In the genomic region with DNA sequence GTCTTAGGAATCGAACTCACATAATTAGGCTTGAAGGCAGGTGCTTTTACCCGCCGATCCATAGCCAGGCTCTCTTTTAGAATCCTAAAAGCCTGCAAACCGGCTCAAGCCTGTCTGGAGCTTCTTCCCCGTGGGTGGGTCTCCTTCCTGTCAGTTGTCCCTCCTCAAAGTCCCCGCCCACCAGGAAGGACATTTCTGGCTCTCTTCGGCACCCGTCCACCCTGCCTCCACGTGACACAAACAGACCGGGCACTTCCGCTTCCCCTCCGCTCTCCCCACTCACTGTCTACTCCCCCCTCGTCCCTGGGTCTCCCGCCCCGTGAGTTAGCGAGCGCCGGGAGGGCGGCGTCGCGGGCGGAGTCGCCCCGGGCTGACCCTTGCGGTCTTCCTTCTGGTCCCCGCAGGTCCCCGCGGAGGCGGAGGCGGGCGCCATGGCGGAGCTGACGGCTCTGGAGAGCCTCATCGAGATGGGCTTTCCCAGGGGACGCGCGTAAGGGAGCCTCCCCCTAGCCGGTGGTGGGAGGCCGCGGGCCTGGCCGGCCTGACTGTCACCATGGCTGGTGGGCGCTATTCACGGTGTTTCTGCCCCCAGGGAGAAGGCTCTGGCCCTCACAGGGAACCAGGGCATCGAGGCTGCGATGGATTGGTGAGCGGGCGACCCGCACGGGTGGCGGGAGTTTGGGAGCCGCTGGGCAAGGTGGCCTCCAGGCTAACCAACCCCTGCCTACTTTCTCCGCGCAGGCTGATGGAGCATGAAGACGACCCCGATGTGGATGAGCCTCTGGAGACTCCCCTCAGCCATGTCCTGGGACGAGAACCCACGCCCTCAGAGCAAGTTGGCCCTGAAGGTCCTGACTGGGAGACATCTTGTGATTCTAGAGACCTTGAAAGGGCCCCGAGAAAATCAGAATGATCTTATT, we compare ENCODE assay signal across 8 mouse cellular contexts. TPM values are rescaled to one million over a fixed set of nuclear protein-coding genes. Genes with fewer than 3 reads are reported as not detected.
DNase-seq lines count a peak whose midpoint lies in the region; ATAC-seq lines count a peak whose summit lies in the region.

TSS of gene Ubxn1 (plus strand) at position 230 of the 920 bp plus-strand sequence.

- ATAC-seq in intestine, embryonic 14.5 days (replicated peaks; ENCODE audit: low FRiP score, low TSS enrichment, low read depth) = peak; percentile 97

- under 1% methylated on average over 59 of the region's 59 CpGs for WGBS in intestine, embryonic 14.5 days

- H3K9me3 ChIP-seq in intestine, embryonic 14.5 days (ENCODE audit: control insufficient read depth, low read length) = no peaks in the 10 kb centered on the region

- H3K36me3 ChIP-seq in intestine, embryonic 14.5 days (ENCODE audit: control insufficient read depth, insufficient read depth, low read length) = peaks cover 36% of the 10 kb centered on the region

- peak within 1 kb of the TSS; percentile 89 for H3K4me3 ChIP-seq in intestine, embryonic 14.5 days (ENCODE audit: low read depth, low read length)

- DNase-seq in adrenal gland, adult 18-20 months (ENCODE audit: low spot score in 2 of 2) = peak; percentile 95 to 97
- DNase-seq in embryo, embryonic 11 days = peak; percentile 96
- peak; percentile 98 for DNase-seq in gastrocnemius, postnatal 25 days
- peak; percentile 97 for DNase-seq in intestine, embryonic 14.5 days (ENCODE audit: low spot score)
- peak; percentile 97 to 99 for DNase-seq in left cerebral cortex, postnatal 14 days (ENCODE audit: low spot score in 2 of 2)
- peak; percentile 96 for DNase-seq in mesoderm, embryonic 11.5 days (ENCODE audit: low read depth, low spot score)
- peak; percentile 96 to 97 for DNase-seq in right cerebral cortex, postnatal 36 days (ENCODE audit: low spot score in 2 of 2)
- peak; percentile 99 for DNase-seq in yolk sac, embryonic 10.5 days (ENCODE audit: low spot score)

- no peaks in the 10 kb centered on the region for H3K27me3 ChIP-seq in intestine, embryonic 14.5 days (replicated peaks; ENCODE audit: control insufficient read depth, insufficient read depth, low read length)

- peaks cover 7% of the 10 kb centered on the region; the same call in 1 of the 2 replicates for H3K4me1 ChIP-seq in intestine, embryonic 14.5 days (replicated peaks; ENCODE audit: control insufficient read depth, insufficient read depth, low read length)

- peak within 1 kb of the TSS; percentile 71 for H3K27ac ChIP-seq in intestine, embryonic 14.5 days (ENCODE audit: low read depth)

- H3K4me2 ChIP-seq in intestine, embryonic 14.5 days (ENCODE audit: low read length) = peak within 1 kb of the TSS; percentile 93

- intact Hi-C loops in left cerebral cortex, postnatal 14 days (cut with DNase I) = no loop called here

- H3K9ac ChIP-seq in intestine, embryonic 14.5 days (ENCODE audit: low read length) = peak within 1 kb of the TSS; percentile 90

RNA-seq across cellular contexts. Expression of gene Ubxn1, which starts in this region (rescaled TPM):
- 100 to 1,000 TPM; 178 to 202 TPM for total RNA-seq in adrenal gland, adult 18-20 months (2021)
- total RNA-seq in gastrocnemius, postnatal 25 days (2021) = 100 to 1,000 TPM; 190 to 208 TPM
- polyA plus RNA-seq in intestine, embryonic 14.5 days (2014; fragmentation: Nextera tagmentation; extraction: Ambion mirVana) = 162 and 166 TPM in 2 replicates
- 10 to 100 TPM; 91.5 to 93.8 TPM for total RNA-seq in left cerebral cortex, postnatal 14 days (2021)

Comparison
In these comparisons a context has a peak if more than half of its experiments do, and no peak if none do; other contexts are left out.
1. Peak in every context shown above with its lines: DNase-seq, ATAC-seq, H3K4me3 ChIP-seq and H3K27ac ChIP-seq.